In genomic region chr7:139304322-139304721, GRCm38 (mm10) we compare ENCODE assay signal across 16 mouse cellular contexts. TPM values are rescaled to one million over a fixed set of nuclear protein-coding genes. Genes with fewer than 3 reads are reported as not detected.
DNase-seq lines count a peak whose midpoint lies in the region; ATAC-seq and TF ChIP-seq lines count a peak whose summit lies in the region.
"Had no signal": no experiment of that assay in that cellular context is flagged by ENCODE, and none has a peak within 500 bp of the region (broad histone marks: within the 10 kb centered on the region; RNA-seq: fewer than 3 reads in every experiment).

No protein-coding gene starts in this region.

- no peak overlapping the region for H3K27ac ChIP-seq in kidney, postnatal 0 days
- H3K27ac ChIP-seq in heart, embryonic 15.5 days, result peak overlapping the region; percentile 82
- no peak overlapping the region for H3K27ac ChIP-seq in neural tube, embryonic 15.5 days (replicated peaks)
- H3K27ac ChIP-seq: forebrain, embryonic 12.5 days; hindbrain, embryonic 12.5 days; left cerebral cortex, adult 2 months; midbrain, embryonic 13.5 days had no signal

- H3K4me3 ChIP-seq in kidney, postnatal 0 days (replicated peaks; ENCODE audit: low read depth, low read length), result no peak overlapping the region
- no peak overlapping the region for H3K4me3 ChIP-seq in heart, embryonic 15.5 days
- H3K4me3 ChIP-seq in neural tube, embryonic 15.5 days (replicated peaks), result no peak overlapping the region
- H3K4me3 ChIP-seq: forebrain, embryonic 12.5 days; hindbrain, embryonic 12.5 days; left cerebral cortex, adult 2 months; midbrain, embryonic 13.5 days had no signal

- ATAC-seq in kidney, postnatal 0 days (replicated peaks; ENCODE audit: low FRiP score, low read depth), result no peak
- ATAC-seq in heart, embryonic 15.5 days (replicated peaks; ENCODE audit: insufficient number of reproducible peaks, insufficient read depth, low FRiP score, low read depth), result no peak
- ATAC-seq in neural tube, embryonic 15.5 days (ENCODE audit: low FRiP score), result no peak
- ATAC-seq: intestine, embryonic 16.5 days; midbrain, embryonic 13.5 days had no signal

- 34% methylated on average over 5 of the region's 5 CpGs for WGBS in kidney, postnatal 0 days
- WGBS in heart, embryonic 15.5 days, result 33% methylated on average over 5 of the region's 5 CpGs
- 43% methylated on average over 5 of the region's 5 CpGs for WGBS in neural tube, embryonic 15.5 days

- no peak overlapping the region for H3K9ac ChIP-seq in kidney, postnatal 0 days (ENCODE audit: low read depth, low read length)
- no peak overlapping the region for H3K9ac ChIP-seq in heart, embryonic 15.5 days
- no peak overlapping the region for H3K9ac ChIP-seq in neural tube, embryonic 15.5 days (replicated peaks)
- H3K9ac ChIP-seq: forebrain, embryonic 12.5 days; hindbrain, embryonic 12.5 days; midbrain, embryonic 13.5 days had no signal

- peak; percentile 42 for DNase-seq in adrenal gland, postnatal 14 days
- no peak for DNase-seq in adrenal gland, postnatal 25 days
- DNase-seq in kidney, postnatal 0 days (ENCODE audit: low spot score), result no peak
- DNase-seq in kidney, postnatal 14 days, result no peak
- DNase-seq in 416B (ENCODE audit: low read depth), result peak; percentile 61
- DNase-seq in gastrocnemius, postnatal 4 days (ENCODE audit: low spot score in 2 of 2), result no peak
- DNase-seq: cerebellum, adult 11-12 months; thymus, postnatal 14 days had no signal

- no peaks in the 10 kb centered on the region for H3K36me3 ChIP-seq in kidney, postnatal 0 days (ENCODE audit: insufficient read depth, low read length)
- no peaks in the 10 kb centered on the region for H3K36me3 ChIP-seq in heart, embryonic 15.5 days
- H3K36me3 ChIP-seq in neural tube, embryonic 15.5 days, result no peaks in the 10 kb centered on the region
- H3K36me3 ChIP-seq: forebrain, embryonic 12.5 days; G1E; hindbrain, embryonic 12.5 days; midbrain, embryonic 13.5 days had no signal

- no peaks in the 10 kb centered on the region for H3K9me3 ChIP-seq in kidney, postnatal 0 days (replicated peaks; ENCODE audit: low read length)
- H3K9me3 ChIP-seq in heart, embryonic 15.5 days (replicated peaks), result no peaks in the 10 kb centered on the region
- no peaks in the 10 kb centered on the region for H3K9me3 ChIP-seq in neural tube, embryonic 15.5 days (replicated peaks)
- H3K9me3 ChIP-seq: forebrain, embryonic 12.5 days; hindbrain, embryonic 12.5 days; midbrain, embryonic 13.5 days had no signal

- H3K27me3 ChIP-seq in kidney, postnatal 0 days (ENCODE audit: insufficient read depth, low read length), result no peaks in the 10 kb centered on the region
- H3K27me3 ChIP-seq in heart, embryonic 15.5 days, result no peaks in the 10 kb centered on the region
- 0 out of 2 replicates have a peak, but pooled peaks cover 9% of the 10 kb centered on the region for H3K27me3 ChIP-seq in neural tube, embryonic 15.5 days (replicated peaks)

- peaks cover 3% of the 10 kb centered on the region; the same call in 1 of the 2 replicates for H3K4me1 ChIP-seq in kidney, postnatal 0 days (replicated peaks; ENCODE audit: insufficient read depth, low read length)
- H3K4me1 ChIP-seq in heart, embryonic 15.5 days (replicated peaks), result peaks cover 48% of the 10 kb centered on the region
- H3K4me1 ChIP-seq in neural tube, embryonic 15.5 days, result 0 out of 2 replicates have a peak, but pooled peaks cover 2% of the 10 kb centered on the region
- H3K4me1 ChIP-seq: hindbrain, embryonic 12.5 days had no signal

- TF ChIP-seq CTCF in kidney, postnatal 0 days (IDR thresholded peaks at IDR 0.05; ENCODE audit: low read depth), result peak; percentile 50

- no peak overlapping the region for H3K4me2 ChIP-seq in kidney, postnatal 0 days (ENCODE audit: low read length)
- no peak overlapping the region for H3K4me2 ChIP-seq in heart, embryonic 15.5 days
- H3K4me2 ChIP-seq in neural tube, embryonic 15.5 days, result no peak overlapping the region
- H3K4me2 ChIP-seq: forebrain, embryonic 12.5 days; hindbrain, embryonic 12.5 days; midbrain, embryonic 13.5 days had no signal

RNA-seq across cellular contexts. Expression of gene Pwwp2b, which starts 56.0 kb away (rescaled TPM):
- total RNA-seq in adrenal gland, postnatal 14 days (2021), result 10.9 and 11.2 TPM in 2 replicates
- total RNA-seq in adrenal gland, postnatal 25 days (2021), result 20.9 and 25.4 TPM in 2 replicates
- 9.4 and 10.2 TPM in 2 replicates for polyA plus RNA-seq in kidney, postnatal 0 days (2015; fragmentation: Nextera tagmentation; extraction: Ambion mirVana)
- polyA plus RNA-seq in heart, embryonic 15.5 days (2015; fragmentation: Nextera tagmentation; extraction: Ambion mirVana), result 7.0 and 8.5 TPM in 2 replicates
- polyA plus RNA-seq in neural tube, embryonic 15.5 days (2015; fragmentation: Nextera tagmentation; extraction: Ambion mirVana), result 5.8 and 8.4 TPM in 2 replicates
- total RNA-seq in gastrocnemius, postnatal 4 days (2021), result 1 to 10 TPM; 7.0 to 7.1 TPM

Comparison
In these comparisons a context has a peak if more than half of its experiments do, and no peak if none do; other contexts are left out.
1. DNase-seq: peak in adrenal gland, postnatal 14 days (single experiment) and 416B (single experiment); none in adrenal gland, postnatal 25 days (single experiment), kidney, postnatal 0 days (single experiment), kidney, postnatal 14 days (single experiment) and gastrocnemius, postnatal 4 days (0 of 2).